Mouse (Mus musculus) MEL (cell line): ENCODE data around the gene Umad1. TPM values are rescaled to one million over a fixed set of nuclear protein-coding genes. Genes with fewer than 3 reads are reported as not detected.

ENCODE experiments used
- DNase-seq: peaks from one replicate; pipeline ENCODE4 v3.0.0; 2011; ENCODE audit warnings: low read depth, low spot score
- H3K27ac ChIP-seq: 2 replicates; pipeline ENCODE4 v1.5.1; 2012; ENCODE audit warnings: low read depth, mild to moderate bottlenecking, control low read depth, low read length, moderate library complexity; ENCODE audit not compliant: control insufficient read depth
- H3K27me3 ChIP-seq, 2 experiments: fragments of 150-350 bp in 1 of 2; sonication (generic) in 1 of 2; 2 replicates each; pipeline ENCODE4 v1.6.1; 2012; ENCODE audit warnings: low read length in 2 of 2, mild to moderate bottlenecking in 2 of 2, improper control_type of control experiment in 1 of 2, moderate library complexity in 1 of 2; ENCODE audit not compliant: insufficient read depth in 2 of 2, control insufficient read depth in 1 of 2
- H3K36me3 ChIP-seq, 2 experiments: 2 replicates each; pipeline ENCODE4 v1.6.1; 2012 to 2014; ENCODE audit warnings: low read length in 2 of 2, improper control_type of control experiment in 1 of 2, inconsistent platforms in 1 of 2, mild to moderate bottlenecking in 1 of 2; ENCODE audit not compliant: insufficient read depth in 2 of 2, control insufficient read depth in 1 of 2
- H3K4me1 ChIP-seq, 2 experiments: fragments of 150-350 bp in 1 of 2; sonication (generic) in 1 of 2; 2 replicates each; pipeline ENCODE4 v1.6.1; 2012; ENCODE audit warnings: low read length in 2 of 2, improper control_type of control experiment in 1 of 2, mild to moderate bottlenecking in 1 of 2; ENCODE audit not compliant: insufficient read depth in 2 of 2, control insufficient read depth in 1 of 2
- H3K4me3 ChIP-seq, 2 experiments: fragments of 150-350 bp in 1 of 2; sonication (generic) in 1 of 2; 2 replicates each; pipeline ENCODE4 v1.5.1; 2012; ENCODE audit warnings: low read depth in 2 of 2, low read length in 2 of 2, mild to moderate bottlenecking in 2 of 2, moderate library complexity in 2 of 2, control low read depth in 1 of 2, improper control_type of control experiment in 1 of 2; ENCODE audit not compliant: control insufficient read depth in 1 of 2, insufficient read depth in 1 of 2
- H3K79me2 ChIP-seq: 2 replicates; pipeline ENCODE4 v1.6.1; 2012; ENCODE audit warnings: mild to moderate bottlenecking, low read length, moderate library complexity; ENCODE audit not compliant: control insufficient read depth, poor library complexity, insufficient read depth
- H3K9ac ChIP-seq: 2 replicates; pipeline ENCODE4 v1.6.1; 2012; ENCODE audit warnings: low read depth, mild to moderate bottlenecking, control low read depth, low read length, moderate library complexity; ENCODE audit not compliant: control insufficient read depth, poor library complexity, severe bottlenecking
- H3K9me3 ChIP-seq: fragments of 150-350 bp; sonication (generic); replicated peaks from 2 replicates; pipeline ENCODE4 v1.6.1; 2012; ENCODE audit warnings: mild to moderate bottlenecking, low read length, improper control_type of control experiment, moderate library complexity; ENCODE audit not compliant: insufficient read depth
- BHLHE40 ChIP-seq: IDR thresholded peaks from 2 replicates; pipeline ENCODE4 v1.6.1; 2012; ENCODE audit warnings: low read depth, mild to moderate bottlenecking, inconsistent platforms, low read length, improper control_type of control experiment, borderline replicate concordance
- CHD1 ChIP-seq: IDR thresholded peaks from 2 replicates; pipeline ENCODE4 v1.6.1; 2012; ENCODE audit warnings: low read depth, mild to moderate bottlenecking, inconsistent platforms, low read length, improper control_type of control experiment
- CHD2 ChIP-seq: IDR thresholded peaks from 2 replicates; pipeline ENCODE4 v1.6.1; 2011; ENCODE audit warnings: low read length, improper control_type of control experiment
- CTCF ChIP-seq, 3 experiments: IDR thresholded peaks in 2 of 3; conservative IDR thresholded peaks in 1 of 3; 2 replicates each; pipeline ENCODE4 v1.5.1; 2011 to 2012; ENCODE audit warnings: low read length in 3 of 3, low read depth in 2 of 3, mild to moderate bottlenecking in 2 of 3, improper control_type of control experiment in 1 of 3, inconsistent platforms in 1 of 3, mixed read lengths in 1 of 3, moderate library complexity in 1 of 3; ENCODE audit not compliant: control insufficient read depth in 1 of 3, insufficient read depth in 1 of 3, poor library complexity in 1 of 3, severe bottlenecking in 1 of 3
- E2F4 ChIP-seq: IDR thresholded peaks from 2 replicates; pipeline ENCODE4 v1.6.1; 2011; ENCODE audit warnings: low read depth, low read length, improper control_type of control experiment, borderline replicate concordance
- ETS1 ChIP-seq: IDR thresholded peaks from 2 replicates; pipeline ENCODE4 v1.6.1; 2012; ENCODE audit warnings: low read depth, mild to moderate bottlenecking, inconsistent platforms, low read length, improper control_type of control experiment, moderate library complexity
- GABPA ChIP-seq: IDR thresholded peaks from 2 replicates; pipeline ENCODE4 v1.6.1; 2012; ENCODE audit warnings: low read depth, mild to moderate bottlenecking, inconsistent platforms, low read length, improper control_type of control experiment, moderate library complexity
- JUND ChIP-seq: IDR thresholded peaks from 2 replicates; pipeline ENCODE4 v1.6.1; 2011; ENCODE audit warnings: low read depth, mild to moderate bottlenecking, improper control_type of control experiment, low read length
- KAT2A ChIP-seq: conservative IDR thresholded peaks from 2 replicates; pipeline ENCODE4 v1.6.1; 2012; ENCODE audit warnings: low read depth, low read length, improper control_type of control experiment, inconsistent platforms
- MAFK ChIP-seq: IDR thresholded peaks from 2 replicates; pipeline ENCODE4 v1.6.1; 2011; ENCODE audit warnings: low read depth, mild to moderate bottlenecking, low read length, improper control_type of control experiment, borderline replicate concordance
- MAZ ChIP-seq: IDR thresholded peaks from 2 replicates; pipeline ENCODE4 v1.6.1; 2012; ENCODE audit warnings: low read depth, mild to moderate bottlenecking, inconsistent platforms, low read length, improper control_type of control experiment
- MYB ChIP-seq: IDR thresholded peaks from 2 replicates; pipeline ENCODE4 v1.6.1; 2011; ENCODE audit warnings: mild to moderate bottlenecking, low read depth, low read length, improper control_type of control experiment
- MYC ChIP-seq: IDR thresholded peaks from 2 replicates; pipeline ENCODE4 v1.6.1; 2011; ENCODE audit warnings: low read depth, mild to moderate bottlenecking, low read length, improper control_type of control experiment, moderate library complexity
- NELFE ChIP-seq: IDR thresholded peaks from 2 replicates; pipeline ENCODE4 v1.6.1; 2011; ENCODE audit warnings: low read depth, low read length, improper control_type of control experiment
- NRF1 ChIP-seq: IDR thresholded peaks from 2 replicates; pipeline ENCODE4 v1.6.1; 2014; ENCODE audit warnings: low read depth, mild to moderate bottlenecking, inconsistent platforms, low read length, improper control_type of control experiment, moderate library complexity; ENCODE audit not compliant: poor library complexity, insufficient read depth, severe bottlenecking
- POLR2AphosphoS2 ChIP-seq: IDR thresholded peaks from 2 replicates; pipeline ENCODE4 v1.6.1; 2011; ENCODE audit warnings: low read length, improper control_type of control experiment
- POLR2AphosphoS5 ChIP-seq: IDR thresholded peaks from 2 replicates; pipeline ENCODE4 v1.6.1; 2012; ENCODE audit warnings: low read depth, borderline replicate concordance, mild to moderate bottlenecking, inconsistent platforms, low read length, moderate library complexity, mixed read lengths
- TCF12 ChIP-seq: IDR thresholded peaks from 2 replicates; pipeline ENCODE4 v1.6.1; 2014; ENCODE audit warnings: low read depth, mild to moderate bottlenecking, inconsistent platforms, low read length, improper control_type of control experiment, moderate library complexity
- UBTF ChIP-seq: IDR thresholded peaks from 2 replicates; pipeline ENCODE4 v1.6.1; 2012; ENCODE audit warnings: low read depth, mild to moderate bottlenecking, inconsistent platforms, low read length, improper control_type of control experiment, moderate library complexity, borderline replicate concordance; ENCODE audit not compliant: insufficient read depth
- USF1 ChIP-seq: IDR thresholded peaks from 2 replicates; pipeline ENCODE4 v1.6.1; 2014; ENCODE audit warnings: low read depth, mild to moderate bottlenecking, inconsistent platforms, low read length, improper control_type of control experiment, moderate library complexity
- USF2 ChIP-seq, 2 experiments: IDR thresholded peaks; 2 replicates each; pipeline ENCODE4 v1.6.1; 2011 to 2012; ENCODE audit warnings: improper control_type of control experiment in 2 of 2, low read length in 2 of 2, borderline replicate concordance in 1 of 2, inconsistent platforms in 1 of 2, low read depth in 1 of 2, mild to moderate bottlenecking in 1 of 2; ENCODE audit not compliant: insufficient read depth in 1 of 2
- ZC3H11A ChIP-seq: IDR thresholded peaks from 2 replicates; pipeline ENCODE4 v1.6.1; 2012; ENCODE audit warnings: low read depth, mild to moderate bottlenecking, inconsistent platforms, low read length, improper control_type of control experiment
- ZNF384 ChIP-seq: IDR thresholded peaks from 2 replicates; pipeline ENCODE4 v1.6.1; 2012; ENCODE audit warnings: low read depth, mild to moderate bottlenecking, inconsistent platforms, low read length, improper control_type of control experiment
- polyA plus RNA-seq, 2 experiments: library from polyadenylated mRNA; stranded (reverse) in 1 of 2; unstranded in 1 of 2; fragments of >175 nt in 1 of 2; fragments of >200 nt in 1 of 2; gene quantifications; 2 replicates each; pipeline versions ENCODE4 v1.2.1 to v1.2.4; 2012; ENCODE audit warnings: low replicate concordance in 2 of 2, low read depth in 1 of 2; ENCODE audit not compliant: insufficient read length in 2 of 2, insufficient read depth in 1 of 2, missing spikeins in 1 of 2
- total RNA-seq: library from RNA; depleted of rRNA; stranded (reverse); fragments of 300-350 nt; gene quantifications from 2 replicates; pipeline ENCODE4 v1.2.3, GENCODE M21; 2012

Umad1 gene
- total and polyA plus RNA-seq, 3 experiments: 5.3 to 9.7 TPM; not detected in 1

GRCm38 (mm10) chr6:8467667-8468337 lies 208.7 kb downstream of the Umad1 start:
- H3K4me1 ChIP-seq: peaks cover 2 to 6% of the 10 kb centered on the region in 2 experiments; a peak in 2 of 4 replicates

DNA sequence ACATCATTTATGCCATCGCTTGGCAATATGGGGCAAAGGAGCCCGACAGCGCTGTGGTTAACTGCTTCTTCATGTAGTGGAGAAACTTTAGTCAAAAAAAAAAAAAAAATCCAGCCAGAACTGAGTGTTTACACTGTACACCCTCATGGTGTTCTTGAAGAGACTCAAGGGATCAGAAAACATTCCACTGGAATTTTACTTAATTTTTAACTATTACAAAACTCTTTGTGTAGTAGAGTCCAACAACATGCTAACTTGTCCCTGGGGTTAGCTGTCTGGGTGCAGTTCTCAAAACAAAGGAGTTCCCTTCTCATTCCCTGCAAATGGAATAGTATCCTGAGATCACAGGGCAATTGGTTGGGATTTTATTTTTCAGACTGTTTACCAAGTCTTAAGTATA lies 210.8 kb downstream of the Umad1 start:
- no peaks in the 10 kb centered on the region for H3K9me3 ChIP-seq
- no peaks in the 10 kb centered on the region for H3K79me2 ChIP-seq
- TF ChIP-seq JUND (no peak), MAZ (no peak), UBTF (no peak), USF2 (IDR thresholded peaks at IDR 0.05; ENCODE audit: borderline replicate concordance in 1 of 2, insufficient read depth in 1 of 2, low read depth in 1 of 2, low read length in 2 of 2) (no peak), ETS1 (no peak), MAFK (no peak), USF1 (no peak), MYB (no peak), TCF12 (no peak), NRF1 (no peak), CTCF (IDR thresholded peaks at IDR 0.05 in 2 of 3, conservative IDR thresholded peaks at IDR 0.05 in 1 of 3; ENCODE audit: control insufficient read depth in 1 of 3, insufficient read depth in 1 of 3, low read depth in 2 of 3, low read length in 3 of 3, poor library complexity in 1 of 3, severe bottlenecking in 1 of 3) (no peak), BHLHE40 (no peak)

More at GRCm38 (mm10) chr6:8467667-8468337, 208.7 kb downstream of the Umad1 start:
- DNase-seq: no peak
- H3K4me3 ChIP-seq: no peak overlapping the region
- TF ChIP-seq ZC3H11A (no peak), CTCF (IDR thresholded peaks at IDR 0.05 in 2 of 3, conservative IDR thresholded peaks at IDR 0.05 in 1 of 3; ENCODE audit: control insufficient read depth in 1 of 3, insufficient read depth in 1 of 3, low read depth in 2 of 3, low read length in 3 of 3, poor library complexity in 1 of 3, severe bottlenecking in 1 of 3) (no peak), MAZ (no peak), POLR2AphosphoS5 (no peak), USF2 (IDR thresholded peaks at IDR 0.05; ENCODE audit: borderline replicate concordance in 1 of 2, insufficient read depth in 1 of 2, low read depth in 1 of 2, low read length in 2 of 2) (no peak), E2F4 (no peak), GABPA (no peak), ZNF384 (no peak), JUND (no peak), MYC (no peak), TCF12 (no peak), MYB (no peak), NELFE (no peak), ETS1 (no peak), CHD1 (no peak), POLR2AphosphoS2 (no peak), NRF1 (no peak), CHD2 (no peak), BHLHE40 (no peak), KAT2A (no peak)
- TF ChIP-seq, all 39 proteins: peak for 0
- Histone ChIP-seq H3K27me3 (no peaks in the 10 kb centered on the region), H3K79me2 (no peaks in the 10 kb centered on the region), H3K9me3 (no peaks in the 10 kb centered on the region), H3K9ac (no peak overlapping the region), H3K36me3 (peaks cover 0 to 6% of the 10 kb centered on the region in 2 experiments; a peak in 1 of 4 replicates), H3K27ac (no peak overlapping the region)

More for the DNA sequence above, 210.8 kb downstream of the Umad1 start:
- H3K27me3 ChIP-seq: no peaks in the 10 kb centered on the region
- no peak overlapping the region for H3K27ac ChIP-seq
- H3K4me3 ChIP-seq: no peak overlapping the region
- peaks cover 5 to 14% of the 10 kb centered on the region in 2 experiments; a peak in 3 of 4 replicates for H3K4me1 ChIP-seq
- no peak overlapping the region for H3K9ac ChIP-seq
- peaks cover 0 to 8% of the 10 kb centered on the region in 2 experiments; a peak in 2 of 4 replicates for H3K36me3 ChIP-seq
- DNase-seq: no peak
